Mouse (Mus musculus): ENCODE results near the gene Usp21.
A peak's percentile ranks its signal among the peaks of the same experiment; 100 is the strongest.

The Usp21 gene

DNA sequence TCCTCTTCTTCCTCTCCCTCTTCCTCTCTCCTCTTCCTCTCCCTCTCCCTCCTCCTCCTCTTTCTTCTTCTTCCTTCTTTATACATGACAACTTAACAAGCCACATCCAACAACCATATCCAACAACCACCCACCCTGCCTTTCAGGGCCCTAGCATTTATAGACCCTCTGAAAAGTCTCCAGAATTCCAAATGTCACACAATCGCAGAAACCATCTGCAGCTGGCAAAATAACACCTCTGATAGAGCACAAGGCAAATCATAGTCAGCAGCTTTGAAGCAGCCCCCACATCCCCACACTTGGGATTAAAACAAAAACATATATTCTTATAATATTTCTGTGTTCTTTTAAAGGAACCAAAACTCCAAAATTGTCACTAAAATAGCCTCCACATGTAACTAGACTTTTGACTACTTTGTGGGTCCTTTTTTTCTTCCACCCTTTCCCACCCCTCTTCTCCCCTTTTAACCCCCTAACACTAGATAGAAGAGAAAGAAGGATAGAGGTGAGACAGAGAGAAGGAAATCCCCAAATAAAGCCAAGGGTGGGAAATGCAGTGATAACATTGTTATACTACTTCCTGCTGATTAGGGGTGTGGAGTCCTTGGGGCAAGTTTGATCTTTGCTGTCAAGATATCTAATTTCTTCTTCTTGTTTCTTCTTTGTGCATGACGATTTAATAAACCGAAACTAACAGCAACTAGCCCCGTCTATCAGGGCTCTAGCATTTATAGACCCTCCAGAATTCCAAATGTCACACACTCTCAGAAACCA lies 21.6 kb downstream of the Usp21 start:
- no peak for DNase-seq (ENCODE audit: low read depth, low spot score)

DNA sequence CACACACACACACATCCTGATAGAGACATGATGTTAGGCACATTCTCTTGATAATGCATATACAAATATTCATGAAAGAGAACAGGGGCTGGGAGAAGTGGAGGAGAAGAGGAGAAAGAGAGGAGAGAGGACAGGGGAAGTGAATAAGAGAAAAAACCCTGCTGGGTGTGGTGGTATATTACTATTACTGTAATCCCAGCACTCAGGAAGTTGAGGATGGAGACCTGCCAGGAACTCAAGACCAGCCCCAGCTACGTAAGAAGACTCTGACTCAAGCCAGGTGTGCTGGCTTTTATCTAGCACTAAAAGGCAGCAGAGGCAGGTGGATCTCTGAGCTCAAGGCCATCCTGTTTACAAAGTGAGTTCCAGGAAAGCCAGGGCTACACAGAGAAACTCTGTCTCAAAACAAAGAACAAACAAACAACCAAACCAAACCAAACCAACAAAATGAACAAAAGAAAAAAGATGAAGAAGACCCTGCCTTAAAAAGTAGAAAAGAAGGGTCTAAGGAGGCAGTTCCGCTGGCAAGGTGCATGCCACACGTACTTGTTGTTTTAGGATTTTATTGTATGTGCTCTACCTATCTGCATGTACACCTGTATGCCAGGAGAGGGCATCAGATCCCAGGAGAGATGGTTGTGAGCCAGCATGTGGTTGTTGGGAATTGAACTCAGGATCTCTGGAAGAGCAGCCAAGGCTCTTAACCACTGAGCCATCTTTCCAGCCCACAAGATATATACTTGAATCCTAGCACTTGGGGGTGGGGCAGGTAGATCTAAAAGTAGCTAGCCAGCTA lies 23.9 kb downstream of the Usp21 start:
- DNase-seq (ENCODE audit: low read depth, low spot score), result no peak

DNA sequence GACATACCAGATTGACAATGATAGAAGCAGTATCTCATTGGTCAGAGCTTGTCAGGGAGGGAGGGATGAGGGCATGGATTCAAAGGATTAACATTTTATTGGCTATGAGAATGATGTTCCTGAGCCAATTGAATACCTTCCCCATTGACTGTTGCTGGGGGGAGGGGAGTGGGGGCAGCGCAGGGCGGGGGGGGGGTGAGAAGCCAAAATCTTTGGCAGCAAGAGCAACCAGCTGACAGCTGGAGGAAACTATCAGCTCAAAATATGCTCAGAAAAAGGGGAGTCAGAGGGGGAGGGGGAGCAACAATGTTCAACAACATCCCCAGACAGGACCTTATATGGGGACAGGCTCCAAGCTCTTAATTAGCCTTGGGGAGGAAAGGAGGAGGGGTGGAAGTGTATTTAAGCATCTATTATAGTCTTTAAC lies 24.6 kb downstream of the Usp21 start:
- DNase-seq (ENCODE audit: low read depth, low spot score), result no peak

DNA sequence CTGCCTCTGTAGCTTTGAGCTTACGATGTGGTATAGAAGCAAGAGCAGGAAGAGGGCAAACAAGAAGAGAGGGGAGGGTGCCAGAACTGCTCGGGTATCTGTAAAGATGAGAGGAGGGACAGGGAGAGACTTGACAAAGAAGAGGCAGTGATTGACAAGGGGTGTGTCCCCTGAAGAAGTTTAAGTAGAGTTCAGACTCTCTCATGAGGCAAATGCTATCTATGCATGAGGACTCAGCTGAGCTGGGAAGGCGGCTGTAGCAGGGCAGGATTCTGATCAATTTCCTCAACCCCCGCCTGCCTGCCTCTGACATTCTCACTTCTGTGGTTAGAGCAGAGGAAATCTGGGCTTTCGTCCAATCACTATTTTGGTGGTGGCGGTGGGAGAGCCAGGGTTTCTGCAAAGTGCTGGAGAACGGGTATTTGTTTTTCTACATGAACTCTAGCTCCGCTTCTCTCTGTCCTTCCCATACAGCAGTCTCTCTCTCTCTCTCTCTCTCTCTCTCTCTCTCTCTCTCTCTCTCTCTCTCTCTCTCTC lies 25.1 kb downstream of the Usp21 start:
- peak; percentile 49 for DNase-seq (ENCODE audit: low read depth, low spot score)

DNA sequence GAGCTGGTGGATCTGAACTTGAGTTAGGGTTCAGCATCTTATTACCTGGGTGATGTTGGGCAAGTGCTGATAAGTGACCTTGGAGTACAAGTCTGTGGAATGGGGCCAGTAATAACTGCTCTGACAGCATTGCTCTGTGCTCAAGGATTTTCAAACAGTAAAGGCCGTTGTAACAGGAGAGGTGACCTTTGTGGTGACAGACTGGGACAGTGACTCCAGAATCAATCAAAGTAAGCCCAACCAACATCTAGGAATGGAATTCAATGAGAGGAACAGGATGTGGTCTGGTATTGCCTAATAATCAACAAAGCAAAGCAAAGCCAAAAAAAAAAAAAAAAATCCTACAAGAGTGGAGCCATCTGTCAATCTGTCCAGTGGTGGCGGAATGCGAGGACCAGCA lies 27.5 kb downstream of the Usp21 start:
- DNase-seq (ENCODE audit: low read depth, low spot score), result no peak

DNA sequence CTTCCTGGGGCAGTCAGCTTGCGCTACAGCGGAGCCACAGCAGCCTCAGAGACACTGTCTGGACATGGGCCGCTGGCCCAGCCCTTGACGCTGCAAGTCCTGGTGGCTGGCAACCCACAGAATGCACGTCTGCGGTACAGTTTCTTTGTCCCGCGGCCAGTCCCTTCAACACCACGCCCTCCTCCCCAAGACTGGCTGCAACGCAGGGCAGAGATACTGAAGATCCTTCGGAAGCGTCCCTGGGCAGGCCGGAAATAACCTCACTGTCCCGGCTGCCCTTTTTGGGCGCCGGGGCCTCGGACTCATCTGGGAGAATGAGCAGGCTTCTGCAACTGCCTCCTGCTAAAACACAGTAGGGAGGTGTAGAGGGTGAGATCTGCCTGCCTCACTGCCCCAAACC lies 28.9 kb downstream of the Usp21 start:
- DNase-seq (ENCODE audit: low read depth, low spot score), result no peak

DNA sequence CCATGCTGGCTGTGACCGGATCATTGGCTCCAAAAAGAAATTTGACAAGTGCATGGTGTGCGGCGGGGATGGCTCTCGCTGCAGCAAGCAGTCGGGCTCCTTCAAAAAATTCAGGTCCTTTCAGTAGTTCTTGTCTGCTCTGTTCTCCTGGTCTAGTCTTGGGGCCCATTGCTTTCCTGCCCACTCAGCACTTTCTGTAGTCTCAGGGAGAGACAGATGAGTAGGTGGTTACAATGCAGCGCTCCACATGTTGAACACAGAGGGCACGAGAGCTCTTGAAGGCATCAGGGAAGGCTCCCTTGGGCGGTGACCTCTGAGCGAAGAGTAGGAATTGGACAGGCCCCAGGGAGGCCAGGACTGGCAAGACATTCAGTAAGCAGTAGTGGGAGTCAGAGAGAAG lies 30.0 kb downstream of the Usp21 start:
- no peak for DNase-seq (ENCODE audit: low read depth, low spot score)

DNA sequence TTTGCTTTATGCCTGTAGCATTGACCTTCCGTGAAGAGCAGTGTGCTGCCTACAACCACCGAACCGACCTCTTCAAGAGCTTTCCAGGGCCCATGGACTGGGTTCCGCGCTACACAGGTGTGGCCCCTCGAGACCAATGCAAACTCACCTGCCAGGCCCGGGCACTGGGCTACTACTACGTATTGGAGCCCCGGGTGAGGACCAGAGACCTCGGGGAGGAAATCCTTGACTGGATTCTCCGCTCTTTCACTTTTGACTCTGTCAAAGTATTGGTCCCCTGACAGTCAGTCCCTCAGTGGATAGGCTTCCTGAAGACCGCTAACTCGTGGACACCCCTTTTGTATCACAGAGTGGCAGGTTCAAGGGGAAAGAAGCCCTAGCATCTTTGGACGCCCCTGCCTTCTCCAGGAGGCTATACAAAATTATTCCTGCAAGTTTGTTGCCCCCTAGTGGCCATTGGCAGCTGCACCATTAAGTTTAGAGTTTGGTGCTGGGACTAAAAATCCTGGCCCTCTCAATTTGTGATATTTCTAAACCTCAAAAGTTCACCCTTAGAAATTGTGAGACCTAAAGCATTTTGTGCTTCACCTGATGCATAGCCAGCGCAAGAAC lies 30.7 kb downstream of the Usp21 start:
- DNase-seq (ENCODE audit: low read depth, low spot score), result peak; percentile 79

DNA sequence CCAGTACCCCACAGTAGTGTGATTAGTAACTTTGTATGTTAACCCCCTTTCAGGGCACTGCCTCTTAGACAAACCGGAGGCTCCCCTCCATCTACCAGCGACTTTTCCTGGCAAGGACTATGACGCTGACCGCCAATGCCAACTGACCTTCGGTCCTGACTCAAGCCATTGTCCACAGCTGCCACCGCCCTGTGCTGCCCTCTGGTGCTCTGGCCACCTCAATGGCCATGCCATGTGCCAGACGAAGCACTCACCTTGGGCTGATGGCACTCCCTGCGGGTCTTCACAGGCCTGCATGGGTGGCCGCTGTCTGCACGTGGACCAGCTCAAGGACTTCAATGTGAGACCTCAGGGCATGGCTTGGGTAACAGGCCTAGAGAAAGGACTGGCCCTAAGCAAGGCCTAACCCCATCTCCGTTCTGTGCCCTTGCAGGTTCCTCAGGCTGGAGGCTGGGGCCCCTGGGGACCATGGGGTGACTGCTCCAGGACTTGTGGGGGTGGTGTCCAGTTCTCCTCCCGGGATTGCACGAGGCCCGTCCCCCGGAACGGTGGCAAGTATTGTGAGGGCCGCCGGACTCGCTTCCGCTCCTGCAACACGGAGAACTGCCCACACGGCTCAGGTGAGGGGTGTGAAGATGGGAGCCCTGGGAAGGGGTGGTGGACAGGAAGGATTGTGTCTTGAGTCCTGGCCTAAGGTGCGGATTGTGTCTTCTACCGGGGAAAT lies 31.5 kb downstream of the Usp21 start:
- no peak for DNase-seq (ENCODE audit: low read depth, low spot score)

DNA sequence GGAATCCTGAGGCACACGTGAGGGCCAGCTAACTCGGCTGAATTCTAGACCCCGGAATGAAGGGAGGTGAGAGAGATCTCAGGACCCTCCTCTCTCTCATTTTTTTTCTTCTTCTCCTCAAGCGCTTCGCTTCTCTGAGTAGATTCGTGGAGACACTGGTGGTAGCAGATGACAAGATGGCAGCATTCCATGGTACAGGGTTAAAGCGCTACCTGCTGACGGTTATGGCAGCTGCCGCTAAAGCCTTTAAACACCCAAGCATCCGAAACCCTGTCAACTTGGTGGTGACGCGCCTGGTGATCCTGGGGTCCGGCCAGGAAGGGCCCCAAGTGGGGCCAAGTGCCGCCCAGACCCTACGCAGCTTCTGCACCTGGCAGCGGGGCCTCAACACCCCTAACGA lies 35.4 kb downstream of the Usp21 start:
- DNase-seq (ENCODE audit: low read depth, low spot score), result no peak

DNA sequence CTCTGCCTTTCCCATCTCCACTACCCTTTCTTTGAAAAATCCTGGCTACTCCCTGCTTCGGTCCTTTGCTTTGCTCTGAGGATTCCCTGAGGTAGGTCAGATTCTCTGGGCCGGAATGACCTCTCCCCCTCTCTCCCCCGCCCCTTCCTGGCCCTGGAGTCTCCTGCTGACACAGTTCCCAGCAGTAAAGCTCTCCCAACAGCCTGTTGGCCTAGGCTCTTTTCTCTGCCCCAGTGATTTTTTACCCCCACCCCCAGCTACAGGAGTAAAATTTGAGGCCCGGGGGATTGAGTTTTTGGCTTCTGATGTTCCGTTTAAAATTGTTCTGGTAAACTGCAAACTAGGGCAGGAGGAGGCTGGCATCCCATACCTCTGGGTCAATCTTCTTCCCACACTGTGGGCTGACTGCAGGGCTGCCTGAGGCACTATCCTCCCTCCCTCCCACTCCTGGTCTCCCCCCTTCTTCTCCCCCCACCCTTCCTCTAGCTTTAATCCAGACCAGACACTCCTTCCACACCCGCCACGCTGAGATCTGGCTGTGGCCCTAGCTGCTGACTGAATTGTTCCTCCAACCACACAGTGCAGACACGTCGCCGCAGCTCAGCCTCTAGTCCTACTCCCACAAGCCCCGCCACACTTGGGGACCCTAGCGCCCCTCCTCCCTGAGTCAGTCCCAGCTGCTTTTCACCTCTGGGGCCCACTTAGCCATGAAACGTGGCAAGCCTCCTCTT lies 36.0 kb downstream of the Usp21 start:
- DNase-seq (ENCODE audit: low read depth, low spot score), result no peak

DNA sequence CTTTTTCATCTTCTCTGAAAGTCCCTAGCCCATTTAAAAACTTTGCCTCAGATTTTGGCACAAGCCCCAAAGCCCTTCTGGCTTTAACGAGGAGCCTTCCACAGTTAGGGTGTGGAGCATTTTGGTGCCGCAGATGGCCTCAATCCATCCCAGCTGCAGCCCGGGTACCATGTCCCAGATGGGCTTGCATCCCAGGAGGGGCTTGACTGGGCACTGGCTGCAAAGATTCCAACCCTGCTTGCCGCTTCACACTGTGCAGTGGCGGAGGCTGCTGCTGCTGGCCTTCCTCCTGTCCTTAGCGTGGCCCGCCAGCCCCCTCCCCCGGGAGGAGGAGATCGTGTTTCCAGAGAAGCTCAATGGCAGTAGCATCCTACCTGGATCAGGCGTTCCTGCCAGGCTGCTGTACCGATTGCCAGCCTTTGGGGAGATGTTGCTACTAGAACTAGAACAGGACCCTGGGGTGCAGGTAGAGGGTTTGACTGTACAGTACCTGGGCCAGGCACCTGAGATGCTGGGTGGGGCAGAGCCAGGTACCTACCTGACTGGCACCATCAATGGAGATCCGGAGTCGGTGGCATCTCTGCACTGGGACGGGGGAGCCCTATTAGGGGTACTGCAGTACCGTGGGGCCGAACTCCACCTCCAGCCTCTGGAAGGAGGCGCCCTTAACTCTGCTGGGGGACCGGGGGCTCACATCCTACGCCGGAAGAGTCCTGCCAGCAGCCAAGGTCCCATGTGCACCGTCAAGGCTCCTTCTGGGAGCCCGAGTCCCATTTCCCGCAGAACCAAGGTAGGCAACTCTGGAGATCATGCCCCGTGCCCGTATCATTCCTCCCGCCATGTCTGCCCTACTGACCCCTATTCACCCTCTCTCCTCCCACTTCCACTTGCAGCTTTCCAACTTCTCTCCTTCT lies 36.9 kb downstream of the Usp21 start, which contains the start of gene Ndufs2:
Gene Ndufs2 (minus strand): TSS at position 709 of the 914 bp plus-strand sequence.
- DNase-seq (ENCODE audit: low read depth, low spot score), result no peak

DNA sequence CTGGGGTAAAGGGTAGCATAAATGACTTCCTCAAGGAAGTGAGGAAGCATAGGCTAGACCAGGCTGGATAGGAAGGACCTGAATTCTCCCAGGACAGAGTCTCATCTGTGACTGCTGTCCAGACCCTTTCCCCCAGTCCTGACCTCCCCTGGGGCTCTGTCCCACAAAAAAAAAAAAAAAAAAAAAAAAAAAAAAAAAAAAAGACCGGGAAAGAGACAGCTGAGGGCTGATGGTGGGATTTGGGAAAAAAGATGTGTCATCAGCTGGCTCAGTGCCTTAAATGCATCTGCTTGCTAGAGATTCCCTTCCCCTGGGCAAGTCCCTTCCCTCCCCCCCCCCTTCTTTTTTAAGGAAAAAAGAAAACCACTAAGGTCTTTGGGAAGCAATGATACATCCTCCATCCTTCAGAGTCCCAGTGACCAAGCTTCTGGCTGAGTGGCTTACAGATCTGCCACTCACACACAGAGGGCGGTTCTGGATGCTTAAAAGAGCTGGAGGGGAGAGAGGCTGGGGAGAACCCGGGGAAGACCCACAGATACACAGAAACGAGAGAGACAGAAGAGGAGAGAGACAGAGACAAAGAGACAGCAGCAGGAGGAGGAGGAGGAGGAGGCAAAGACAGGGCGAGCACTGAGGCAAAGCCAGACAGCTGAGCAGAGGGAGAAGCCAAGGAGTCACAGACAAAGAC lies 37.7 kb downstream of the Usp21 start, which contains the start of gene Adamts4:
Gene Adamts4 (plus strand): TSS at position 509 of the 688 bp plus-strand sequence.
- no peak for DNase-seq (ENCODE audit: low read depth, low spot score)

DNA sequence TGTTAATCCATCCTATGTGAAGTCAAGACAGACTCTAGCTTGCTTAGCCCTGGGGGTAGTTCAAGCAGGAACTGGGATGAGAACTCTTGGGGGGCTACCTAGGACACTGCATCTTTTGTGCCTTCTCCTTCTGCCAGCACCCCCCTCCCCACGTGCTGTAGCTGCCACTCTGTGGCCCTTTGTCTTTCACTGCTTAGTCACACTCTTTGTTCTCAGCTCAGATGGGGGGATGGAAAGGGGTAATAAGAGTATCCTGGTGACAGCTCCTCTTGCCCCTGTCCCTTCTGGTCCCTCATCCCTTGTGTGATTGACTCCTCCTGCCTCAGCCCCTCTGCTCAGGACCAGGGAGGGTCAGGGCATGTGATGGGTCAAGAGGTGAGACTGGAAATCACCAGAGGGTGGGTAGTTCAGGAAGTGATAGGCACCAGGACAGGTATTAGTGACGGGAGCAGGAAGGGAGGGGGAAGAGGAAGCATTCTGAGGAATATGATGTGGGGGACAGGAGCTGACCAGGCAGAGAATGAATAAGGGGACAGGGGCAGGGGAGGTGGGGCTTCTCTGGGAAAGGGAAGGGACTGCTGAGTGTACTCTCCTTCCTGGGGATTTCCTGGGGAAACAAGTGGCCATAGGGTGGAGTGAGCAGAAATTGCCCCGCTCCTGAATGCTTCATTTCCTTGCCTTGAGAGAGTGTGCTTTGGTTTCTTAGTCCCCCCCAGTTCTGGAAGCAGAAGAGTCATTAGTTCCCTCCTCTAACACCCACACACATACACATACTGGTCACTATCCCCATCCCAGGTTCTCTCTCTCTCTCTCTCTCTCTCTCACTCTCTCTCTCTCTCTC lies 39.2 kb downstream of the Usp21 start:
- no peak for DNase-seq (ENCODE audit: low read depth, low spot score)

DNA sequence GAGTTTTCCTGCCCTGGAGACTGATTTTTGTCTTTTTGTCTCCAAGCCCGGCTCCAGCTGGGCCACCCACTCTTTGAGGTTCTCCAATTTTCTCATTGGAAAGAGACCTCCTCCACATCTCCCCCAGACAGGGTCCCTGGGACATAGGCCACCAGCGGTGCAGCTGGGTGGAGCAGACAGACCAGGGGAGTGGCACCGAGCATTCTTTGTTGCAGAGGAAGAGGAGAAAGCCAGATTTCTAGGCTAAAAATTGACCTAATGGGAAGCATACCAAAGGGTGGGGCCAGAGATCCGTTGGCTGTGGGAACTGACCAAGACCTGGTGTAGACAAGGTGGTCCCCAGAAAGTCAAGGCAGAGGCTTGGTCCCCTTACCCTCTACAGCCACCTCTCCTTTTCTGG lies 39.9 kb downstream of the Usp21 start:
- no peak for DNase-seq (ENCODE audit: low read depth, low spot score)

DNA sequence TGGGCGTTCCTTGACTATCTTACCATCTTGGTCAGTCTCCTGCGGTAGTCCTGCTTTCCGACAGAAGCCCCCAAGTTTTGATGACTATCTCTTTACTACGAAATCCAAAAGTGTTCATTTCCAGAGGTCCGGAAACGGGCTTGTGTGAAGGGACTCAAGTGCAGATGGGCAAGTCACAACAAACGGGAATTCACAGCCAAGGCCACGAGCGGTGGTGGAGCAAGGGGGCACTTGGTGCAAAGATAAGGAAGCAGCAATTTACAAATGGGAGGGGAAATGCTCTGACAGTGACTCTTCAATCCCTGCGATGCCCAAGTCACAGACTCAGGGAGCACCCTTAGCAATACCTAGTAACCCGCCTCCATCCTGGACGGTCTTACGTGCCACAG lies 40.3 kb downstream of the Usp21 start:
- DNase-seq (ENCODE audit: low read depth, low spot score), result no peak

DNA sequence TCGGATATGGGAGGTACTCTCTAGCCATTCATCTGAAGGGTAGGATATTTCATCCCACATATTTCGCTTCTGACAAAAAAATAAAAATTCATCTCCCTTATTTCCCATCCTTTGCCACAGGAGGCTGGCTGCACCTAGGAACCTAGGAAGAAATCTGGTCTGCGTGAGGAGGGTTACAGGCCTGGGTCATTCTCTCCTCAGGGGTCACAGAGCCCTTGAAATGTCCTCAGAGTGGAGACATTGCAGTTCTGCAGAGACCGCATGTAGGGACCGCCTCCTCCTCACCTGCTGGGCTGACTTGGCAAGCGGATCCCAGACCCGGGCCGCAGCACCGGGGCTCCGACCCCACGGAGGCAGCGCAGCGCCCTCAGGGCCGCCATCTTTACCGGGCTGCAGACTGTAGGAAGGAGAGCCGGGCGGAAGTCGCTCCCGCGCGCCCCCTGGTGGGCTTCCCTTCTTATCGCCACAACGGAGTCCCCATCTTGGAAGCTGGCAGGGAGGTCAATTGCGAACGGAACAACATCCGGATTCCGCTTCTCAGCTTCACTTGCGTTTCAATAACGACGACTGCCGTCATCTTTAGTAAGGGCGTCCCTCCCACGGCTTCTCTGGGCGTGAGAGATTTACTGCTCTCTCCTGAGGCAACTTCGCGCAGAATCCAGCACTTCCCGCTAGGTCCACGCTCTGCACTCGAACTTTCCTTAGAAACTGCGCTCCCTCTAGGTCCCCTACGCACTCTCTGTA lies 40.9 kb downstream of the Usp21 start:
- DNase-seq (ENCODE audit: low read depth, low spot score), result peak; percentile 99

DNA sequence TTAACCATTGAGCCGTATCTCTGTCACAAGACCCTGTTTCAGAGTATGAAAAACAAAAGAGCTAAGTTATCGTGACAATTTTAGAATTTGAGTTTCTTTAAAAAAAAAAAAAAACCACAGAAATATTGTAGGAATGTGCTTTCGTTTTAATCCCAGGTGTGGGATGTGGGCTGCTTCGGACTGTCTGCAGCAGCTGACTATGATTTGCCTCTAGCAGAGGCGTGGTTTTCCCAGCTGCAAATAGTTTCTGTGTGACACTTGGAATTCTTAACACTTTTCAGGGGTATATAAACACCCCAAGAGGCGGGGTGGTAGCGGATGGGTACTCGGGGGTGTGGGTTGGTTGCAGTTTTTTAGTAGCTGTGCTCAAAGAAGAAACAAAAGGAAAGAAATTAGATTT lies 42.4 kb downstream of the Usp21 start:
- no peak for DNase-seq (ENCODE audit: low read depth, low spot score)
